Mouse (Mus musculus): ENCODE results near the gene Prkacb. TPM values are rescaled to one million over a fixed set of nuclear protein-coding genes. Genes with fewer than 3 reads are reported as not detected.

The Prkacb gene
- polyA plus RNA-seq, 1 experiment: 26.1 TPM

DNA sequence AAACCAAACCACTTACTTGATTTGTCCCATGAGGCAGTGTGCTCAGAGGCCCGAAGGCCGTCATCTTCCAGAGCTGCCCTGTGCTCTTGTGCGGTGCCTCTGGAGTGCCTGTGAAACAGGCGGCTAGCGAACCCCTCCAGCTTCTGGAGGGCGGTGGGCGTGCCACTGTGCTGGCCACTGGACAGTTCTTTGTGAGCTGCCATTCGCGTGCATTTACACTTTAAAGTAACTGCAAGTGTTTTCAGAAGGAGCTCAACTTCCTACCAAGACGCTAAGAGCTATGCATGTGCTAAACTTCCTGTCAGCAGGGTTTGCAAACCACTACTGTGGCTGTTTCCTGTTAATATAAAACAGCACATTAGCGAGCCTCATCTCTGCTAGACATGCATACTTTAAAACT lies 31.7 kb downstream of the Prkacb start:
- TF ChIP-seq CTCF (IDR thresholded peaks at IDR 0.05; ENCODE audit: insufficient read depth, low read length) (no peak), POLR2A (IDR thresholded peaks at IDR 0.05; ENCODE audit: borderline replicate concordance, extremely low read depth, low read depth, low read length) (no peak)
- H3K4me3 ChIP-seq (replicated peaks; ENCODE audit: extremely low read depth, low read depth, low read length): peak overlapping the region; percentile 60
- peak; percentile 39 for DNase-seq
- WGBS: 3% methylated on average over 11 of the region's 11 CpGs
- H3K4me1 ChIP-seq (ENCODE audit: control insufficient read depth, insufficient read depth, low read length): peaks cover 2% of the 10 kb centered on the region

- H3K4me3 ChIP-seq (replicated peaks; ENCODE audit: extremely low read depth, low read depth, low read length): no peak overlapping the region
- no peak for DNase-seq
- TF ChIP-seq CTCF (IDR thresholded peaks at IDR 0.05; ENCODE audit: insufficient read depth, low read length): no peak
- 72% methylated on average over 3 of the region's 3 CpGs for WGBS
- peaks cover 2% of the 10 kb centered on the region for H3K4me1 ChIP-seq (ENCODE audit: control insufficient read depth, insufficient read depth, low read length)
These were observed 32.5 kb downstream of the Prkacb start for GRCm38 (mm10) chr3:146780241-146780640.

- no peak for TF ChIP-seq POLR2A (IDR thresholded peaks at IDR 0.05; ENCODE audit: borderline replicate concordance, extremely low read depth, low read depth, low read length)
- no peak for TF ChIP-seq CTCF (IDR thresholded peaks at IDR 0.05; ENCODE audit: insufficient read depth, low read length)
- 78% methylated on average over 8 of the region's 8 CpGs for WGBS
- DNase-seq: no peak
- H3K4me3 ChIP-seq (replicated peaks; ENCODE audit: extremely low read depth, low read depth, low read length): no peak overlapping the region
- peaks cover 2% of the 10 kb centered on the region for H3K4me1 ChIP-seq (ENCODE audit: control insufficient read depth, insufficient read depth, low read length)
These were observed 33.9 kb downstream of the Prkacb start for GRCm38 (mm10) chr3:146778913-146779312.

- Histone ChIP-seq H3K4me1 (ENCODE audit: control insufficient read depth, insufficient read depth, low read length) (peaks cover 2% of the 10 kb centered on the region), H3K4me3 (replicated peaks; ENCODE audit: extremely low read depth, low read depth, low read length) (no peak overlapping the region)
- TF ChIP-seq CTCF (IDR thresholded peaks at IDR 0.05; ENCODE audit: insufficient read depth, low read length): no peak
- no peak for TF ChIP-seq POLR2A (IDR thresholded peaks at IDR 0.05; ENCODE audit: borderline replicate concordance, extremely low read depth, low read depth, low read length)
- 73% methylated on average over 2 of the region's 2 CpGs for WGBS
- no peak for DNase-seq
These were observed 34.3 kb downstream of the Prkacb start for GRCm38 (mm10) chr3:146778451-146778850.

- H3K4me3 ChIP-seq (replicated peaks; ENCODE audit: extremely low read depth, low read depth, low read length): no peak overlapping the region
- TF ChIP-seq POLR2A (IDR thresholded peaks at IDR 0.05; ENCODE audit: borderline replicate concordance, extremely low read depth, low read depth, low read length): no peak
- TF ChIP-seq CTCF (IDR thresholded peaks at IDR 0.05; ENCODE audit: insufficient read depth, low read length): no peak
- H3K4me1 ChIP-seq (ENCODE audit: control insufficient read depth, insufficient read depth, low read length): peaks cover 2% of the 10 kb centered on the region
- no peak for DNase-seq
- 63% methylated on average over 5 of the region's 5 CpGs for WGBS
These were observed 36.1 kb downstream of the Prkacb start for GRCm38 (mm10) chr3:146776711-146777110.

GRCm38 (mm10) chr3:146770853-146771252 lies 41.9 kb downstream of the Prkacb start:
- Histone ChIP-seq H3K4me3 (replicated peaks; ENCODE audit: extremely low read depth, low read depth, low read length) (no peak overlapping the region), H3K4me1 (ENCODE audit: control insufficient read depth, insufficient read depth, low read length) (no peaks in the 10 kb centered on the region; the same call in 1 of the 2 replicates)
- TF ChIP-seq CTCF (IDR thresholded peaks at IDR 0.05; ENCODE audit: insufficient read depth, low read length) (no peak), POLR2A (IDR thresholded peaks at IDR 0.05; ENCODE audit: borderline replicate concordance, extremely low read depth, low read depth, low read length) (no peak)
- DNase-seq: no peak
- 82% methylated on average over 2 of the region's 2 CpGs for WGBS

DNA sequence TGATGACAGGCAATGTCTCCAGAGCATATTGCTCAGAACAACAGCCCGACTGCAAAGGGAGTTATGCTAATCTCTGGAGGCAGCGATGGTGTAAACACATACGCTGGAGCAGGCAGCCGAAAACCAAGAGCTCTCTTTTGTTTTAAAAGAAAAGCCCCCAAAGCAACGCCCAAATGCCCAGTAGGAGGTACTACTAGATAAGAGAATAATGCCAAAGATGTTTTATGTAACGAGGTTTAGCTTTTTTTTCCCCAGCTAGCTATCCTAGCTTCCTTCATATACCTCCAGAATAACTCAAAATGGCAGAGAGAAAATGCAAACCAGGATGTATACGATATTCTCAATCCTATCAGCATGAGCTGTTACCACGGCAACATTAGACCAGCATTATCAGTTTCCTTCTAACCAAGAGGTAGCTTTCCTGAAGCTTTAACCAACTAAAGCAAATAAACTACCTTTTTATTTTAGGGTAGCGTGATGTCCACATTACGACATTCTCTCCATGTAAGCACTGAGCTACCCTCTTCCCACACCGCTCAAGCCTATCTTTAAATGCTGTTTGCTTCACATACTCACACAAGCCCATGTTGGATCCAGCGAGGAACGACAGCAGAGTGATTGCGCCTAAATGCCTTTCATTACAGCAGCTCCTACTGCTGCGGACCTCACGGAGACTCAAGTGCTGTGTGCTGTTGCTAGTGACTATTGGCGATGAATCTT lies 42.7 kb downstream of the Prkacb start:
- no peak overlapping the region for H3K4me3 ChIP-seq (replicated peaks; ENCODE audit: extremely low read depth, low read depth, low read length)

DNA sequence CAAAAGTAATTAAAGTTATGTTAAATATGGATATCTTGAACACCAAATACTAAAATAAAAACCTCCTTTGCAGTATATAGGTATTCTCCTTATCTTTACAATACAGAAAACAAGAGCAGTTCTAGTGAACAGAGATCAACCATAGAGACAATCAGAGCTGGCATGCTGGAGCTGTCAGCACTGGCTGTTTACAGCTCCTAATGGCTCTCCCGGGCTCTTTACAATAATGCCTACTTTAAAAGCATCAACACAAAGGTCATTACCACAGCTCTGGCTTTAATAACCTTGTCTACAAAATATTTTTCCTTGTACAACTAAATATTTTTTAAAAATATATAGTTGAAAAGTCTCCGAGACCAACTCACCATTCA lies 43.2 kb downstream of the Prkacb start:
- no peaks in the 10 kb centered on the region; the same call in 1 of the 2 replicates for H3K4me1 ChIP-seq (ENCODE audit: control insufficient read depth, insufficient read depth, low read length)
- TF ChIP-seq CTCF (IDR thresholded peaks at IDR 0.05; ENCODE audit: insufficient read depth, low read length) (no peak), POLR2A (IDR thresholded peaks at IDR 0.05; ENCODE audit: borderline replicate concordance, extremely low read depth, low read depth, low read length) (no peak)
- no peak for DNase-seq
- WGBS: 50% methylated on average over 2 of the region's 2 CpGs
- H3K4me3 ChIP-seq (replicated peaks; ENCODE audit: extremely low read depth, low read depth, low read length): no peak overlapping the region

More for the DNA sequence above, 42.7 kb downstream of the Prkacb start:
- TF ChIP-seq CTCF (IDR thresholded peaks at IDR 0.05; ENCODE audit: insufficient read depth, low read length): no peak
- TF ChIP-seq POLR2A (IDR thresholded peaks at IDR 0.05; ENCODE audit: borderline replicate concordance, extremely low read depth, low read depth, low read length): no peak
- WGBS: 39% methylated on average over 17 of the region's 17 CpGs
- DNase-seq: no peak
- no peaks in the 10 kb centered on the region; the same call in 1 of the 2 replicates for H3K4me1 ChIP-seq (ENCODE audit: control insufficient read depth, insufficient read depth, low read length)

- Histone ChIP-seq H3K4me3 (replicated peaks; ENCODE audit: extremely low read depth, low read depth, low read length) (no peak overlapping the region), H3K4me1 (ENCODE audit: control insufficient read depth, insufficient read depth, low read length) (no peaks in the 10 kb centered on the region; the same call in 1 of the 2 replicates)
- 83% methylated on average over 3 of the region's 3 CpGs for WGBS
- no peak for DNase-seq
- TF ChIP-seq POLR2A (IDR thresholded peaks at IDR 0.05; ENCODE audit: borderline replicate concordance, extremely low read depth, low read depth, low read length) (no peak), CTCF (IDR thresholded peaks at IDR 0.05; ENCODE audit: insufficient read depth, low read length) (no peak)
These were observed 43.9 kb downstream of the Prkacb start for GRCm38 (mm10) chr3:146768921-146769320.

GRCm38 (mm10) chr3:146768360-146768759 lies 44.4 kb downstream of the Prkacb start:
- TF ChIP-seq CTCF (IDR thresholded peaks at IDR 0.05; ENCODE audit: insufficient read depth, low read length): no peak
- no peak for TF ChIP-seq POLR2A (IDR thresholded peaks at IDR 0.05; ENCODE audit: borderline replicate concordance, extremely low read depth, low read depth, low read length)
- DNase-seq: no peak
- WGBS: 93% methylated on average over 5 of the region's 5 CpGs
- no peaks in the 10 kb centered on the region; the same call in 1 of the 2 replicates for H3K4me1 ChIP-seq (ENCODE audit: control insufficient read depth, insufficient read depth, low read length)
- H3K4me3 ChIP-seq (replicated peaks; ENCODE audit: extremely low read depth, low read depth, low read length): no peak overlapping the region

Measured in lung, adult 2 months (tissue).